Mouse (Mus musculus) kidney, postnatal 14 days (tissue): ENCODE measurements around the gene Hoxc13.
A peak's percentile ranks its signal among the peaks of the same experiment; 100 is the strongest.

Source experiments
- DNase-seq: peaks from one replicate; pipeline ENCODE4 v3.0.0; 2022; ENCODE audit warnings: mixed read lengths

Gene Hoxc13

GRCm38 (mm10) chr15:102921053-102922011 is at the start of gene Hoxc13:
Gene Hoxc13, plus strand, starts transcription at chr15:102921103.
- no peak for DNase-seq

DNA sequence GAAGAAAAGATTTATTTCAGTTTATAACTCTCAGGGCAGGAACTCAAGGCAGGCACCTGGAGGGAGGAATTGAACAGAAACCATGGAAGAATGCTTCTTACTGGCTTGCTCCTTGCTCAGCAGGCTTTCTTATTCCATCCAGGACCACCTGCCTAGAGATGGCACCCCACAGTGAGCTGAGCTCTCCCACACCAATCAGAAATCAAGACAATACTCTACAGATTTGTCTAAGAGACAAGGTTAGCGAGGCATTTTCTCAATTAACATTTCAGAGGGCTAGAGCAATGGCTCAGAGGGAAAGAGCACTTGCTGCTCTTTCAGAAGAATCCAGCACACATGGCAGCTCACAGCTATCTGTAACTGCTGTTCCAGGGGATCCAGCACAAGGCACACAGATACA is 35.1 kb upstream of the Hoxc13 start:
- DNase-seq: no peak

GRCm38 (mm10) chr15:102895115-102895514 is 25.8 kb upstream of the Hoxc13 start:
- DNase-seq: no peak

- no peak for DNase-seq
These were observed 16.0 kb upstream of the Hoxc13 start for GRCm38 (mm10) chr15:102904946-102905345.

GRCm38 (mm10) chr15:102909536-102909935 is 11.4 kb upstream of the Hoxc13 start:
- no peak for DNase-seq

DNA sequence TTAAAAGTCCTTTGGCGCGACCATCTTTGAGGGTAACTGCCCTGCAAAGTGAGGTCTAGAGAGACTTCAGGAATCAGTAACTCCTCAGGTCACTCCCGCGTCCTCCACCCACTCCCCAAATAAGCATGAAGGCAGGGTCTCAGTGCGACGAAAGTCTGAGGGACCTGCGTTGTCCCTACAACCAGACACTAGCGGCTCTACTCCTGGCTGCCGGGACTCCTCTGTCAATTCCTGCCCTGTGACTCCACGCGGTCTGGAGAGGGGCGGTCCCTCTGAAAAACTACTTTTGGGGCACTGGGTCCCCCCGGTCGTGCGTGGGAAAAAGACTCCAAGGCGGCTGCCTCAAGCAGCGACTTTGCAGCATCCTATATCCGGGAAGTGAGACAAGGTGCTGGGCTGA is 10.9 kb upstream of the Hoxc13 start:
- DNase-seq: no peak

DNA sequence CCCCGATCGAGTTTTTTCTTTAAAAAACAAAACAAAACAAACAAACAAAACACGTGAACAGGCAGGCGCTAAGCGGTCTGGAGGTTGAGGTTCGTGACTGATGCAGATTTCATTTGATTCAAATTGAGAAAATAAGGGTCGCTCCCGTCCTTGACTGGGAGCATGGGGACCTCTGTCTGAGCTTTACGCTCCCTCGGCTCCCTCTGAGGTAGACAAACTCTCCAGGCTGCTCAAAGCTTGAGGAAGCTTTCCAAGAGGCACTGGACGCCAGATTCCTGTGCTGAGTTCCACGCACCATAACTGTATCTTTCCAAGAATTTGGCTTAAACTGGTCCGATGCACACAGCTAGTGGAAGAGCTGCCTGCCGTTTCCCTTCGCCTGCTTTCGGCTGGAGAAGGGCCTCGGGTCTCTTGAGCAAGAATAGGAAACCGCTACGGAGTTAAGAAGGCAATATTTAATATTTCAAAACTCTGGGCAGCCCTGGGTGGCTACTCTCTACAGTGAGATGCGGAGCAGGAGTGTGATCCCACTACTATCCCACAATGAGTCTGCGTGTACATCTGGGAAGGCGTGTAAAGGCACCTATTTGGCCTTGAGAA is 10.3 kb upstream of the Hoxc13 start:
- no peak for DNase-seq

- DNase-seq: no peak
These were observed 7.8 kb upstream of the Hoxc13 start for GRCm38 (mm10) chr15:102913038-102913585.

GRCm38 (mm10) chr15:102917972-102918572 is 2.8 kb upstream of the Hoxc13 start:
- no peak for DNase-seq

DNA sequence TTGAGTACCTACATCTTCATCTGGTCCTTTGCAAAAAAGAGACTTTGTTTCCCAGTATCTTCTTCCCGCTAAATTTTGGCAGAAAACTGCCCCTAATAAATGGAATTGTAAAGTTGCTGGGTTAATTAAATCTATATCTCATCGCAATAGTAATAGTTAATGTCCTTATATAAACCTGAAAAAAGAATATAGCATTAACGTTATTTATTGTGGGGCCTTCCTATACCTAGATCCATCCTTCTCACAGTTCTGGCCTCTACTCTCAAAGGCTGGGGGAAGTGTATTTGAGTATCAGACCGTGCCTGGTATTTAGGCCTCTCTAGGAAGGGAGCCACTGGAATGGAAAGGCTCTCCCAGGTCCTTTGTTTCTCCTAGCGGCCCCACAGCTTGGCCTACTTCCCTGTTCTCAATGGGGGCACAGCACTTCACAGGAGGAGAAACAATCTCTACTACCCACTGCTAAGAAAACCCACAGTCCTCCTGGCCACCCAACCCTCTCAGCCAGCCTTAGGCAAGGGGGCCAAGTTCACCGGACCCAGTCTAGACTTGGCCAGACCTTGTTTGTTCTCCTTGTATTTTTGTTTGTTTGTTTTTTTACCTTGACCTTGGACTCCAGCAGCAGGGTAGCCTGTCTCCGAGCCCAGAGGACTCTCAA is 2.2 kb upstream of the Hoxc13 start:
- DNase-seq: no peak

GRCm38 (mm10) chr15:102919336-102920180 is 1.3 kb upstream of the Hoxc13 start:
- DNase-seq: no peak

DNA sequence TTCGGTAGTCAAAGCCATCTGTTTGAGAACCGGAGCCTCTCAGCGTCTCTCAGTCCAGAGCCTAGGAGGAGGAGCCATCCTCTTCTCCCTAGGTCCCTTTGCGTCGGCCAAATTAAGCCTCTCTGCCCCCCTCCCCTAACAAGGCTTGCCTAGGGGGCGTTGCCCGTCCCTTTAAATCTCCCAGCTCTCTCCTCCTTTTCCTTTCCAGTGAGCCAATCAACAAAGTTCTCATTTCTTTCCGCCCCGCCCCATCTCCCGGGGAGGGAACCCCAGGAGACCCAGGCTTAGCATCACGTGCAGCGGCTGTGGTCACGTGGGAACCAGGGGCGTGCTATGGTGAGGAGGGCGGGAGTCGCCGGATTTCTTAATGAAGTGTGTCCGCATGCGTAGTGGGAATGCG is 284 bp upstream of the Hoxc13 start:
- DNase-seq: peak; percentile 82

DNA sequence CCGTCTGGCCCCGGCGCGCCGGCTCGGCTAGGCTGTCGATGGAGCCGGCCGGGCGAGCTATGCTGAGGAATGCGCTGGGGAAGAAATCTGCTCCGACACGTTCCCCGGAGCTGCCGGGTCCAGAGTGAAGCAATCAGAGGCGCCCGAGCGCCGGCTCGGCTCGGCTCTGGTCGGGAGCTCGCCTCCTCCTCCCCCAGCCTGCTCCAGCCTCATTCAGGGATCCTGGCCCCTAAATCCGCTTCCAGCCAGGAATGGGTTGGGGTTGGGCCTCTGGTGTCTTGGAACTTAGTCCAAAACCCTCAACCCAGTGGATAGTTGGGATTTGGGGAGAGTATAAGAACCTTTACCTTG is 1.1 kb downstream of the Hoxc13 start:
- DNase-seq: peak; percentile 49

DNA sequence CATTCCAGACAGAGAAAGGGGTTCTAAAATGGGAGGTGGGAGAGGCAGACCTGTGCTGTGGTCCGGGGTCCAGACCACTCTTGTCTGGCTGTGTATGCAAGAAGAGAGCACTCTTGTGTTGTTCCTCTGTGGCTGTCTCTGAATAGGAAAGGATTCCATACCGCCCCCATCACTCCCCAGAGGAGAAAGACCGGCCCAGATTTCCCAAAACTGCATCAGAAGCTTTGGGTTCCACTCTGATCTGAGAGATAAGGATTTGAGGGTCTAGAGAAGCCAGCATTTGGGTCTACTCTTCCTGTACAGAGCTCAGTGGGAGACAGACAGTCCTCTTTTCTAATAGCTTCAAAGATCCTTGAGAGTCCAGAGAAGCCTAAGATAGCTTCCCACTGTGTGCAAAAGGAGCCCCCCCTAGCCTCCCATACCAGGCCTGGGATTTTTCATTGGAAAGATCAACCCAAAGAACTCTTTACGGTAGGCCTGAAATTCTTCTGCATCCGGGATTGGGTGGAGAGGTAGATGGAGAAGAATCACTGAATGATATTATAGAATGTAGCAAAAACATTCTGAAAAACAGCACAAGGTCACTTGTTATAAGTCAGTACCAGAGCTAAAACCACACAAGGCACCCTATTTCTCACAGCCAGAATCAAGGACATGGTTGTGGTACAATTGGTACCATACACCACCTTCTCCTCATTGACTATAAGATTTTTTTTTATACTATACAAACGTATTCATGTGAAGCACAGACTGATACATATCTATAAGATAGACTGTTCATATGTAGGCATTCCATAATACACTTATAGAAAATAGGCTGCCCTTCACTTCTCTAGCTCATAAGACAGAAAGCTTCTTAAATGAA is 2.0 kb downstream of the Hoxc13 start:
- no peak for DNase-seq

DNA sequence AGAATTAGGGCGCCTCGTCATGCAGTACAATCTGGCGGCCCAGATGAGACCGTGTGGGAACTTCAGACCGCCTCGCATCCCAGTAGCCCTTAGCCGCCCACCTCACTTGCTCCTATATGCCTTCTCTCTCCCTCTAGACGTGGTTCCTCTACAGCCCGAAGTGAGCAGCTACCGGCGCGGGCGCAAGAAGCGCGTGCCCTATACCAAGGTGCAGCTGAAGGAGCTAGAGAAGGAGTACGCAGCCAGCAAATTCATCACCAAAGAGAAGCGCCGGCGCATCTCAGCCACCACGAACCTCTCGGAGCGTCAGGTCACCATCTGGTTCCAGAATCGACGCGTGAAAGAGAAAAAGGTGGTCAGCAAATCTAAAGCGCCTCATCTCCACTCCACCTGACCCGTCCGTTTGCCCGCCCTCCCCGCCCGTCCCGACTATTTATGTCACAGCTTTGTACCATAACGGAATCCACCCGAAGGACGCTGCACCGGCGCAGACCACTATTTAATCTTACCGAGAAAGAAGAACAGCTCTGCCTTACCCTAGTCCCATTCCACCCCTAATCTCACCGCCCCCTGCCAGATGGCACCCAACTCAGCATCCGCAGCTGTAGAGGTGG is 6.2 kb downstream of the Hoxc13 start:
- DNase-seq: no peak

- DNase-seq: no peak
These were observed 10.9 kb downstream of the Hoxc13 start for GRCm38 (mm10) chr15:102931706-102932358.

DNA sequence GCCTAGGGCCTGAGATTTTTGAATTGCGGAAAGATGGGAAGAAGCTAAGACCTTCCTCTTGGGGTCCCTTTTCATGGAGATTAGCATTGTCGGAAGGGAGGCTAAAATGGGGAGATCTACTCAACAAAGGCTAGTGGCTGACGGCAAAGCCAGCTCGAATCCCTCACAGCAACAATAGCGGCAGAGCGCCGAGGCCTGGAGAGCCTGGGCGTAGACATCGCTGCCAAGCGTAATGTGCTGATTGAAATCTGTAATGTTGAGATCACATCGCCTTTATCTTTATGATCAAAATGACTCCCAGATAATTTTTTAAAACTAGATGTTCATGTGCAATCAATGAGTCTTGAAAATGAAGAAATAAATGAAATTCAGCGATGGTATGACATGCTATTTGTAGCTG is 13.5 kb downstream of the Hoxc13 start:
- no peak for DNase-seq

GRCm38 (mm10) chr15:102934897-102935296 is 14.0 kb downstream of the Hoxc13 start:
- DNase-seq: no peak

DNA sequence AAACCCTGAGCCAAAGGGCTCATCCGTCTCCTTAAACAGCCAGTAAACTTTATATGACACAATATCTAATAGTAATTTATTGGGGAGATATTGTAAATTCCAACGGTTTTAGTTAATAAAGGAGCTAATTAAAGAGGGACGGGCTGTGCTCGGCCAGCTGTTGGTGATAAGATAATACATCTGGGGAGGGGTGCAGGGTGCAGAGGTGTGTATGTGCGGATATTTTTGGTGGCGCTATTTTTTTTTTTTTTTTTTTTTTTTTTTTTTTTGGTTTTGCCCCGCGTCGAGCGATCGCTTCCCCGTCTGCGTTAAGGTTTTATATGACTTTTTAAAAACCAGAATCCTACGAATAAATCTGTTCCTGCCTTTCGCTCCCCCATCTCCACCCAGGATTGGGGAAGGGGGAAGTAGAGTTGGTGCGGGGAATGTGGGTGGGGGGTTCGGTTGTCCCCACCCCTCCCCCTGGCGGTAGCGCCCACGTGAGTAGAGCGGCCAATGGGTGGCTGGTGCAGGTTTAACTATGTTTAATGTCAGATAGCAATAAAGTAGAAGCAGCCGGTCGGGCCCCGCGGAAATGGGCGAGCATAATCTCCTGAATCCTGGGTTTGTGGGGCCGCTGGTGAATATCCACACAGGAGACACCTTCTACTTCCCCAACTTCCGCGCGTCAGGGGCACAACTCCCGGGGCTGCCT is 15.5 kb downstream of the Hoxc13 start, which contains the start of gene Hoxc12:
Gene Hoxc12, plus strand, starts transcription at position 479 of the 694 bp plus-strand sequence.
- DNase-seq: no peak
